28 mouse cellular contexts compared by ENCODE assay signal in the genomic region with DNA sequence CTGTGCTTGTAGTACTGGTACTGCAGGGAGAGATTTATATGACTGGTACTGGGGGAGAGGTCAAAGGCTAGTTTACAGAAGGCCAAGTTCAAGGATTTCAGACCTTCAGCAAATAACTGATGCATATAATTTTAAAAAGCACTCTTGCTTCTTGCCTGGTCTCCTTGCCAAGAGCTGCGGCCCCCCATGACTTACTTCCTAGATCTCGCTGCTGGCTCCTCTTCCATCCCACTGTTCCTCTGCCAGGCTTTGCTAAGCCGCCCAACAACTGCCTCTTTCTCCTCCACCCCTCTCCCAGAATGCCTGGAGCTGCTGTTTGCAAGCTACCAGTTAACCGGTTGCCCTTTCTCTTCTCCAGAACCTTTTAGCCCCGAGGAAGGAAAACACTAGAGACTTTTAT.
DNase-seq lines count a peak whose midpoint lies in the region; ATAC-seq and TF ChIP-seq lines count a peak whose summit lies in the region.
"Had no signal": no experiment of that assay in that cellular context is flagged by ENCODE, and none has a peak within 500 bp of the region (broad histone marks: within the 10 kb centered on the region; RNA-seq: fewer than 3 reads in every experiment).

No protein-coding gene starts in this region.

- H3K27me3 ChIP-seq in midbrain, embryonic 11.5 days (ENCODE audit: control insufficient read depth, insufficient read depth, low read length): no peaks in the 10 kb centered on the region
- no peaks in the 10 kb centered on the region for H3K27me3 ChIP-seq in midbrain, embryonic 13.5 days
- H3K27me3 ChIP-seq: embryonic facial prominence, embryonic 12.5 days; heart, embryonic 12.5 days; hindbrain, embryonic 15.5 days; liver, embryonic 12.5 days; midbrain, embryonic 15.5 days; neural tube, embryonic 15.5 days; stomach, embryonic 15.5 days had no signal

- no peaks in the 10 kb centered on the region for H3K4me1 ChIP-seq in midbrain, embryonic 11.5 days (ENCODE audit: control insufficient read depth, insufficient read depth, low read length)
- H3K4me1 ChIP-seq in midbrain, embryonic 13.5 days (replicated peaks): no peaks in the 10 kb centered on the region
- H3K4me1 ChIP-seq: embryonic facial prominence, embryonic 12.5 days; heart, embryonic 12.5 days; hindbrain, embryonic 10.5 days; hindbrain, embryonic 15.5 days; liver, embryonic 12.5 days; midbrain, embryonic 15.5 days; neural tube, embryonic 15.5 days; stomach, embryonic 15.5 days had no signal

- TF ChIP-seq CTCF in gastrocnemius, adult 2 months (IDR thresholded peaks at IDR 0.05): no peak

- H3K9ac ChIP-seq in midbrain, embryonic 11.5 days (ENCODE audit: low read length): no peak overlapping the region
- no peak overlapping the region for H3K9ac ChIP-seq in midbrain, embryonic 13.5 days (replicated peaks)
- H3K9ac ChIP-seq: embryonic facial prominence, embryonic 12.5 days; heart, embryonic 12.5 days; hindbrain, embryonic 15.5 days; liver, embryonic 12.5 days; liver, postnatal 0 days; midbrain, embryonic 15.5 days; neural tube, embryonic 15.5 days; stomach, embryonic 15.5 days had no signal

- 76% methylated on average over 5 of the region's 5 CpGs for WGBS in midbrain, embryonic 11.5 days
- whole genome bisulfite sequencing in midbrain, embryonic 13.5 days: 78% methylated on average over 5 of the region's 5 CpGs

- peak; percentile 3 for DNase-seq in gastrocnemius, postnatal 25 days
- no peak for DNase-seq in gastrocnemius, adult 2 months
- DNase-seq in kidney, adult 9 months: peak; percentile 27
- no peak for DNase-seq in kidney, adult 8-10 months
- peak; percentile 19 for DNase-seq in midbrain, embryonic 11.5 days (ENCODE audit: low spot score, missing footprints)
- DNase-seq in yolk sac, embryonic 10.5 days (ENCODE audit: low spot score): peak; percentile 16
- no peak for DNase-seq in right cerebral cortex, postnatal 14 days
- DNase-seq: adrenal gland, adult 8-10 months; B cell, adult 2 months; cerebellum, adult 8-10 months; embryo, embryonic 11 days; liver, postnatal 0 days; retina, postnatal 1 day; right cerebral cortex, postnatal 25 days had no signal

- no peak overlapping the region for H3K27ac ChIP-seq in gastrocnemius, adult 2 months
- no peak overlapping the region for H3K27ac ChIP-seq in midbrain, embryonic 11.5 days (ENCODE audit: low read depth, low read length)
- no peak overlapping the region for H3K27ac ChIP-seq in midbrain, embryonic 13.5 days
- H3K27ac ChIP-seq: embryonic facial prominence, embryonic 12.5 days; hindbrain, embryonic 10.5 days; hindbrain, embryonic 15.5 days; layer of hippocampus, adult 2 months; left cerebral cortex, adult 2 months; liver, embryonic 12.5 days; macrophage; midbrain, embryonic 15.5 days; neural tube, embryonic 15.5 days; stomach, embryonic 15.5 days had no signal

- no peak for ATAC-seq in midbrain, embryonic 11.5 days (ENCODE audit: low FRiP score)
- ATAC-seq in midbrain, embryonic 13.5 days: no peak
- ATAC-seq: activated CD4-positive, CD25-positive, alpha-beta regulatory T cell, adult 4 months; forebrain, embryonic 16.5 days; liver, embryonic 12.5 days; liver, postnatal 0 days; midbrain, embryonic 15.5 days had no signal

- intact Hi-C loops in gastrocnemius, adult 2 months (cut with DNase I): no loop called here

- H3K9me3 ChIP-seq in midbrain, embryonic 11.5 days (ENCODE audit: control insufficient read depth, low read length): no peaks in the 10 kb centered on the region
- H3K9me3 ChIP-seq in midbrain, embryonic 13.5 days: no peaks in the 10 kb centered on the region
- H3K9me3 ChIP-seq: embryonic facial prominence, embryonic 12.5 days; heart, embryonic 12.5 days; hindbrain, embryonic 10.5 days; hindbrain, embryonic 15.5 days; liver, embryonic 12.5 days; midbrain, embryonic 15.5 days; neural tube, embryonic 15.5 days; stomach, embryonic 15.5 days had no signal

- no peak overlapping the region for H3K4me3 ChIP-seq in gastrocnemius, adult 2 months
- H3K4me3 ChIP-seq in midbrain, embryonic 11.5 days (ENCODE audit: low read depth, low read length): no peak overlapping the region
- no peak overlapping the region for H3K4me3 ChIP-seq in midbrain, embryonic 13.5 days (replicated peaks)
- H3K4me3 ChIP-seq: embryonic facial prominence, embryonic 12.5 days; heart, embryonic 12.5 days; hindbrain, embryonic 10.5 days; hindbrain, embryonic 15.5 days; layer of hippocampus, adult 2 months; left cerebral cortex, adult 2 months; liver, embryonic 12.5 days; midbrain, embryonic 15.5 days; neural tube, embryonic 15.5 days; stomach, embryonic 15.5 days had no signal

- H3K4me2 ChIP-seq in midbrain, embryonic 11.5 days: no peak overlapping the region
- H3K4me2 ChIP-seq in midbrain, embryonic 13.5 days (replicated peaks): no peak overlapping the region
- H3K4me2 ChIP-seq: embryonic facial prominence, embryonic 12.5 days; heart, embryonic 12.5 days; hindbrain, embryonic 15.5 days; liver, embryonic 12.5 days; midbrain, embryonic 15.5 days; neural tube, embryonic 15.5 days; stomach, embryonic 15.5 days had no signal

- H3K36me3 ChIP-seq in midbrain, embryonic 11.5 days (ENCODE audit: control insufficient read depth, insufficient read depth, low read length): no peaks in the 10 kb centered on the region
- H3K36me3 ChIP-seq in midbrain, embryonic 13.5 days: no peaks in the 10 kb centered on the region
- H3K36me3 ChIP-seq: embryonic facial prominence, embryonic 12.5 days; heart, embryonic 12.5 days; hindbrain, embryonic 10.5 days; hindbrain, embryonic 15.5 days; liver, embryonic 12.5 days; midbrain, embryonic 15.5 days; neural tube, embryonic 15.5 days; stomach, embryonic 15.5 days had no signal

Comparison
In these comparisons a context has a peak if more than half of its experiments do, and no peak if none do; other contexts are left out.
1. DNase-seq: peak in gastrocnemius, postnatal 25 days (single experiment), kidney, adult 9 months (single experiment), midbrain, embryonic 11.5 days (single experiment) and yolk sac, embryonic 10.5 days (single experiment); none in gastrocnemius, adult 2 months (single experiment), kidney, adult 8-10 months (0 of 2) and right cerebral cortex, postnatal 14 days (single experiment).